Mouse (Mus musculus) stomach, postnatal 0 days (tissue): Measurements from ENCODE around the gene Tm7sf3.

ENCODE experiments used
- CTCF ChIP-seq: IDR thresholded peaks from 2 replicates; pipeline ENCODE4 v1.5.1; 2016; ENCODE audit warnings: antibody characterized with exemption, low read depth, mild to moderate bottlenecking, moderate library complexity
- EP300 ChIP-seq: optimal IDR thresholded peaks from 2 replicates; pipeline ENCODE3; 2016; ENCODE audit warnings: antibody characterized with exemption

DNA sequence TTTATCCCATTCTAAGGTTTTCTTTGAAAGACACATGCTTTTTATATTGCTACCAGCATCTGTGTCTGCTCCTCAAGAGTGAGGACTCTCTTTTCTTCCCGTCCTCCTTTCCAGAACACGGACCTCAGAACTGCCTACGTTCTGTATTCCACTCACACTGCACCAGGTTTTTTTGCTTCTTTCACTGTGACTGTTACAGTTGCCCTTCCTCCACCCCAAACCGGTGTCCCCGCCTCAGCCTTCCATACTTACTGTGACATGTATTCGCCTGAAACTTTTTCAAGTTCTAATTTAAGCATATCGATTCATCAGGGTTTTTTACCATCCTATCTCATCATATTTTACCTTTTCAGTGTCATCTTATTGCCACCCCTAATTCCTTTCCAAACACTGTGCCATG lies 64.0 kb downstream of the Tm7sf3 start:
- TF ChIP-seq CTCF, result no peak
- TF ChIP-seq EP300, result no peak
